Mouse (Mus musculus) megakaryocyte-erythroid progenitor cell, adult 5-6 weeks (primary cell): ENCODE measurements around the gene Smim23. TPM values are rescaled to one million over a fixed set of nuclear protein-coding genes. Genes with fewer than 3 reads are reported as not detected.

Source experiments
- ATAC-seq: replicated peaks from 2 replicates; pipeline ENCODE4 v1.8.0; 2016; ENCODE audit warnings: mild to moderate bottlenecking, inconsistent platforms; ENCODE audit not compliant: severe bottlenecking, poor library complexity, low FRiP score, low TSS enrichment
- total RNA-seq, 2 experiments: library from RNA; stranded (forward) in 1 of 2; stranded (reverse) in 1 of 2; fragments of 200-1000, 215-1000 nt in 1 of 2; fragments of >200 nt in 1 of 2; fragmentation: Nextera tagmentation in 1 of 2; gene quantifications; 2 replicates each; pipeline ENCODE4 v1.2.3; 2014 to 2017

The Smim23 gene
- total RNA-seq (2014; fragmentation: Nextera tagmentation) = not detected in 2 replicates
- not detected in 2 replicates for total RNA-seq (2017)

GRCm38 (mm10) chr11:32824505-32824904 lies at the start of gene Smim23:
Smim23 (minus strand) TSS chr11:32824605.
- ATAC-seq = no peak

- ATAC-seq = no peak
Observed at GRCm38 (mm10) chr11:32868619-32869383, 44.4 kb upstream of the Smim23 start.

GRCm38 (mm10) chr11:32864615-32865014 lies 40.2 kb upstream of the Smim23 start:
- ATAC-seq = no peak

GRCm38 (mm10) chr11:32857418-32857879 lies 33.0 kb upstream of the Smim23 start:
- no peak for ATAC-seq

GRCm38 (mm10) chr11:32846682-32847222 lies 22.3 kb upstream of the Smim23 start:
- no peak for ATAC-seq

- ATAC-seq = no peak
Observed at GRCm38 (mm10) chr11:32841169-32841568, 16.8 kb upstream of the Smim23 start.

GRCm38 (mm10) chr11:32840256-32840655 lies 15.9 kb upstream of the Smim23 start:
- ATAC-seq = no peak

- no peak for ATAC-seq
Observed at GRCm38 (mm10) chr11:32835022-32835421, 10.6 kb upstream of the Smim23 start.

- ATAC-seq = no peak
Observed at GRCm38 (mm10) chr11:32834367-32834918, 10.0 kb upstream of the Smim23 start.

- ATAC-seq = no peak
Observed at GRCm38 (mm10) chr11:32817566-32817965, 6.8 kb downstream of the Smim23 start.

GRCm38 (mm10) chr11:32814286-32814685 lies 10.1 kb downstream of the Smim23 start:
- no peak for ATAC-seq

- ATAC-seq = no peak
Observed at GRCm38 (mm10) chr11:32809091-32809490, 15.3 kb downstream of the Smim23 start.

GRCm38 (mm10) chr11:32805958-32806357 lies 18.4 kb downstream of the Smim23 start:
- peak; percentile 68; the same call in 1 of the 2 replicates for ATAC-seq

GRCm38 (mm10) chr11:32803658-32804057 lies 20.7 kb downstream of the Smim23 start:
- ATAC-seq = no peak

GRCm38 (mm10) chr11:32801715-32802114 lies 22.7 kb downstream of the Smim23 start:
- no peak for ATAC-seq

- no peak for ATAC-seq
Observed at GRCm38 (mm10) chr11:32800929-32801375, 23.5 kb downstream of the Smim23 start.

GRCm38 (mm10) chr11:32798445-32798844 lies 26.0 kb downstream of the Smim23 start:
- no peak for ATAC-seq

- no peak for ATAC-seq
Observed at GRCm38 (mm10) chr11:32794759-32795445, 29.5 kb downstream of the Smim23 start.

- no peak for ATAC-seq
Observed at GRCm38 (mm10) chr11:32786201-32786600, 38.2 kb downstream of the Smim23 start.

- no peak for ATAC-seq
Observed at GRCm38 (mm10) chr11:32785591-32786147, 38.7 kb downstream of the Smim23 start.
